Mouse (Mus musculus) limb, embryonic 12.5 days (tissue): Measurements from ENCODE around the gene Usp40. TPM values are rescaled to one million over a fixed set of nuclear protein-coding genes. Genes with fewer than 3 reads are reported as not detected.

Experiments
- microRNA-seq: library from miRNA; unstranded; fragments of <30 nt; microRNA quantifications from one replicate; pipeline ENCODE4, GENCODE M21; 2017
- polyA plus RNA-seq: library from polyadenylated mRNA; unstranded; fragments of >200 nt; fragmentation: Nextera tagmentation; extraction: Ambion mirVana; gene quantifications from 2 replicates; pipeline ENCODE4 v1.2.1, GENCODE M21; 2016

The Usp40 gene
- polyA plus RNA-seq, 1 experiment from 2014 or later = 57.8 TPM

Small RNA genes within 50 kb of the gene (microRNA-seq; reads per million reads assigned to microRNA genes)
- not detected for gene Gm25198

Other genes with a start within 250 kb of the Usp40 start
- gene Sag, start 204.9 kb downstream of the Usp40 start, polyA plus RNA-seq = 2.7 and 3.8 TPM in 2 replicates
- 44.6 and 45.8 TPM in 2 replicates for gene Dgkd, start 155.3 kb downstream of the Usp40 start, polyA plus RNA-seq
- gene Ugt1a10, start 46.8 kb upstream of the Usp40 start, polyA plus RNA-seq = not detected in 2 replicates
- not detected in 2 replicates for gene Ugt1a9, start 62.2 kb upstream of the Usp40 start, polyA plus RNA-seq
- not detected in 2 replicates for gene Ugt1a8, start 79.3 kb upstream of the Usp40 start, polyA plus RNA-seq
- gene Ugt1a7c, start 86.5 kb upstream of the Usp40 start, polyA plus RNA-seq = 0.54 and 1.3 TPM in 2 replicates
- not detected in 2 replicates for gene Ugt1a6b, start 94.7 kb upstream of the Usp40 start, polyA plus RNA-seq
- 0.49 and 0.51 TPM in 2 replicates for gene Ugt1a6a, start 126.3 kb upstream of the Usp40 start, polyA plus RNA-seq
- not detected in 2 replicates for gene Ugt1a5, start 157.5 kb upstream of the Usp40 start, polyA plus RNA-seq
- gene Ugt1a2, start 192.1 kb upstream of the Usp40 start, polyA plus RNA-seq = not detected in 2 replicates
- 12.2 and 13.3 TPM in 2 replicates for gene Dnajb3, start 197.2 kb upstream of the Usp40 start, polyA plus RNA-seq
- gene Ugt1a1, start 203.4 kb upstream of the Usp40 start, polyA plus RNA-seq = not detected in 2 replicates
- 1.5 and 2.0 TPM in 2 replicates for gene Mroh2a, start 218.4 kb upstream of the Usp40 start, polyA plus RNA-seq